Mouse (Mus musculus) myocyte (in vitro differentiated cells): ENCODE measurements around the gene Tuba1c. TPM values are rescaled to one million over a fixed set of nuclear protein-coding genes. Genes with fewer than 3 reads are reported as not detected.

Experiments
- H3K27me3 ChIP-seq: one replicate; pipeline ENCODE4 v1.6.1; 2011; ENCODE audit not compliant: control insufficient read depth, insufficient read depth, insufficient read length
- H3K36me3 ChIP-seq: one replicate; pipeline ENCODE4 v1.6.1; 2011; ENCODE audit not compliant: control insufficient read depth, insufficient read depth
- H3K4me2 ChIP-seq: one replicate; pipeline ENCODE4 v1.6.1; 2011; ENCODE audit warnings: low read depth, control low read depth
- H3K4me3 ChIP-seq: one replicate; pipeline ENCODE4 v1.5.1; 2011; ENCODE audit warnings: mild to moderate bottlenecking, control low read depth, moderate library complexity
- H3K79me2 ChIP-seq: one replicate; pipeline ENCODE4 v1.6.1; 2011; ENCODE audit not compliant: control insufficient read depth, insufficient read depth
- H3ac ChIP-seq: one replicate; pipeline ENCODE4 v1.6.1; 2011; ENCODE audit not compliant: control insufficient read depth, insufficient read length
- CEBPB ChIP-seq: IDR thresholded peaks from 2 replicates; pipeline ENCODE4 v1.6.1; 2011; ENCODE audit warnings: mild to moderate bottlenecking, moderate library complexity; ENCODE audit not compliant: poor library complexity, insufficient read depth, severe bottlenecking
- E2F4 ChIP-seq: IDR thresholded peaks from one replicate; pipeline ENCODE4 v1.6.1; 2011; ENCODE audit warnings: mild to moderate bottlenecking, control low read depth, moderate library complexity; ENCODE audit not compliant: insufficient read depth
- MAX ChIP-seq: IDR thresholded peaks from one replicate; pipeline ENCODE4 v1.6.1; 2011; ENCODE audit warnings: low read depth, mild to moderate bottlenecking, control low read depth
- MYOD1 ChIP-seq, 3 experiments: IDR thresholded peaks; one replicate each; pipeline ENCODE4 v1.6.1; 2011; ENCODE audit warnings: control low read depth in 2 of 3, low read depth in 2 of 3, mild to moderate bottlenecking in 2 of 3, moderate library complexity in 1 of 3; ENCODE audit not compliant: insufficient read length in 2 of 3, control insufficient read depth in 1 of 3
- MYOG ChIP-seq, 3 experiments: IDR thresholded peaks; one replicate each; pipeline ENCODE4 v1.6.1; 2011; ENCODE audit warnings: control low read depth in 2 of 3, low read depth in 2 of 3, mild to moderate bottlenecking in 2 of 3; ENCODE audit not compliant: insufficient read length in 2 of 3, control insufficient read depth in 1 of 3, insufficient read depth in 1 of 3
- POLR2A ChIP-seq: IDR thresholded peaks from one replicate; pipeline ENCODE4 v1.6.1; 2011; ENCODE audit warnings: low read depth, mild to moderate bottlenecking, control low read depth, moderate library complexity; ENCODE audit not compliant: insufficient read length
- POLR2AphosphoS2 ChIP-seq: IDR thresholded peaks from one replicate; pipeline ENCODE4 v1.6.1; 2011; ENCODE audit warnings: low read depth, control low read depth; ENCODE audit not compliant: insufficient read length
- REST ChIP-seq: IDR thresholded peaks from one replicate; pipeline ENCODE4 v1.6.1; 2011; ENCODE audit warnings: mild to moderate bottlenecking, control low read depth, moderate library complexity; ENCODE audit not compliant: insufficient read depth, insufficient read length
- SRF ChIP-seq: IDR thresholded peaks from one replicate; pipeline ENCODE4 v1.6.1; 2011; ENCODE audit warnings: low read depth; ENCODE audit not compliant: control insufficient read depth, insufficient read length
- TCF12 ChIP-seq: IDR thresholded peaks from one replicate; pipeline ENCODE4 v1.6.1; 2011; ENCODE audit warnings: mild to moderate bottlenecking, control low read depth; ENCODE audit not compliant: poor library complexity, insufficient read depth, severe bottlenecking
- TCF3 ChIP-seq: IDR thresholded peaks from one replicate; pipeline ENCODE4 v1.6.1; 2011; ENCODE audit warnings: low read depth, control low read depth; ENCODE audit not compliant: insufficient read length
- USF1 ChIP-seq: IDR thresholded peaks from one replicate; pipeline ENCODE4 v1.6.1; 2011; ENCODE audit warnings: low read depth, mild to moderate bottlenecking, control low read depth, moderate library complexity
- polyA plus RNA-seq: library from polyadenylated mRNA; unstranded; fragments of >200 nt; fragmentation: generic; extraction: Trizol; gene quantifications from one replicate; pipeline ENCODE4 v1.2.1, GENCODE M21; 2012; ENCODE audit warnings: missing spikeins

Gene Tuba1c
- polyA plus RNA-seq, 1 experiment, result 462 TPM

DNA sequence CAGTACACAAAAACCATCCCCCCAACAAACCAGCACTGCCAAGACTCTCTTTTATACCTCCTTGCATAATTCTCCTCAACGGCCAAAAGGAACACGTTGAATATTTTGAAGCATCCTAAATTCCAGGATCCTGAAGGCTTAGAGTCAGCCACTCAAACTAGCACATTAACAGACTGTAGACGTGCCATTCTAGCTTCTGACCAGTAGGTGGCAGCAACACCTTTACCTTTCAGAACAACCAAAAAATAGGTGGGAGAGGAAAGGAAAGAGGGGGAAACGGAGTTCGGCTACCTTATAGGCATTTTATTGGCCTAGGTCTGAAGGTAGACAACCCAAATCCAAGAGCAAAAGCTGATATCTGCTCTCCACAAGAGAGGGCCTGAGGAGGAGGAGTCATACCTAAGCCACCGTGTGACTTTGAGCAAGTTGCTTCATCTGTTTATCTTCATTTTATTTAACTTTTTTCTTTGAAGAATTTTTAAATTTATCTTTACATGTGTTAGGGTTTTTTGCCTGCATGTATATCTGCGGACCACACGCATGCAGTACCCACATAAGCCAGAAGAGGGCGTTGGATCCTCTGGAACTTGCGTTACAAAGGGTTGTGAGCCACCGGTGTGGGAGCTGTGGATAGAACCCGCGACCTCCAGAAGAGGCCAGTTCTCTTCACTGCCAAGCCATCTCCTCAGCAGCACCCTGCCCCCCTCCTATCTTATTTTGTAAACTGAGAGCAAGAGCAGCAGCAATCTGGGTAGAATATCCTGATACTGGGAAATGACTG, 20.0 kb downstream of the Tuba1c start:
- Histone ChIP-seq H3K4me3 (no peak overlapping the region), H3K79me2 (no peaks in the 10 kb centered on the region), H3K4me2 (peak overlapping the region; percentile 26), H3K27me3 (no peaks in the 10 kb centered on the region), H3K36me3 (no peaks in the 10 kb centered on the region), H3ac (no peak overlapping the region)
- TF ChIP-seq POLR2AphosphoS2 (no peak), MAX (no peak), TCF3 (no peak), TCF12 (no peak), MYOD1 (IDR thresholded peaks at IDR 0.05; ENCODE audit: control insufficient read depth in 1 of 3, insufficient read length in 2 of 3, low read depth in 2 of 3) (no peak), SRF (no peak), E2F4 (no peak), CEBPB (no peak), REST (no peak), POLR2A (no peak), USF1 (no peak), MYOG (IDR thresholded peaks at IDR 0.05; ENCODE audit: control insufficient read depth in 1 of 3, insufficient read depth in 1 of 3, insufficient read length in 2 of 3, low read depth in 2 of 3) (no peak)

DNA sequence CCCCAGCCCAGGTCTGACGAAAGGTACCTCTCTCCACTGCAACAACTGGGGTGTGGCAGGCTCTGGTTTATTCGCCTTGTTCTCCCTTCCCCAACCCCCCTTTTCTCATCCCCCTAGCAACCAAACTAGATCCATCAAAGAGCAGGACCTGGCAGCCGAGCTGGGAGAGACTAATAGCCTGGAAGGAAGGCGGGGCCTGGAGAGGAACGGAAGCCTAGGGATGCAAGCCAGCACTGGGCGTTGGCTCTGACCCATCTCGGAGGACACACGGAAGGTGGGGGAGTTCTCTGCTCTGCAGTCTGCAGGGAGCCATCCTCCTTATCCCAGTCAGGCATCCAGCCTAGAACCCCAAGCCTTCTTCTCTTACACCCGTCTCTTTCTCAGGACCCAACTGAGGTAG, 23.7 kb downstream of the Tuba1c start:
- TF ChIP-seq MAX (no peak), USF1 (no peak), TCF3 (no peak), SRF (no peak), CEBPB (no peak), REST (no peak), E2F4 (no peak), MYOD1 (IDR thresholded peaks at IDR 0.05; ENCODE audit: control insufficient read depth in 1 of 3, insufficient read length in 2 of 3, low read depth in 2 of 3) (no peak), TCF12 (no peak), MYOG (IDR thresholded peaks at IDR 0.05; ENCODE audit: control insufficient read depth in 1 of 3, insufficient read depth in 1 of 3, insufficient read length in 2 of 3, low read depth in 2 of 3) (no peak), POLR2AphosphoS2 (no peak)
- Histone ChIP-seq H3K79me2 (no peaks in the 10 kb centered on the region), H3K36me3 (no peaks in the 10 kb centered on the region), H3K27me3 (peaks cover 30% of the 10 kb centered on the region), H3K4me3 (no peak overlapping the region), H3K4me2 (no peak overlapping the region), H3ac (no peak overlapping the region)

DNA sequence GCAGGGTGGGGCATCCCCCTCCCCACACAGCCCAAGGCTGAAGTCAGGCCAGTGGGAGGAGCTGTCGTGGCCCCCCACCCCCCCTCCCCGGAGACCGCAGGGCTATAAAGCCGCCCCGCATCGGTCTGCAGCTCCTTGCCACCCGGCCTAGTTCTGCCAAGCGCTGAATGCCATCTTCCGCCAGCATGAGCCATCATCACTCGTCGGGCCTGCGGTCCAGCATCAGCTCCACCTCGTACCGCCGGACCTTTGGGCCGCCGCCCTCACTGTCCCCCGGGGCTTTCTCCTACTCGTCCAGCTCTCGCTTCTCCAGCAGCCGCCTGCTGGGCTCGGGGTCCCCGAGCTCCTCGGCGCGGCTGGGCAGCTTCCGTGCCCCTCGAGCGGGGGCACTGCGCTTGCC, 25.3 kb downstream of the Tuba1c start, which contains the start of gene Prph:
Gene Prph (plus strand): TSS at position 135 of the 400 bp plus-strand sequence.
- Histone ChIP-seq H3K4me2 (peak within 1 kb of the TSS; percentile 85), H3K79me2 (no peaks in the 10 kb centered on the region), H3K36me3 (no peaks in the 10 kb centered on the region), H3ac (no peak within 1 kb of the TSS), H3K27me3 (peaks cover 36% of the 10 kb centered on the region), H3K4me3 (peak within 1 kb of the TSS; percentile 6)
- TF ChIP-seq TCF12 (no peak), TCF3 (no peak), MYOG (IDR thresholded peaks at IDR 0.05; ENCODE audit: control insufficient read depth in 1 of 3, insufficient read depth in 1 of 3, insufficient read length in 2 of 3, low read depth in 2 of 3) (no peak), USF1 (no peak), REST (no peak), E2F4 (no peak), POLR2AphosphoS2 (no peak), MAX (no peak), POLR2A (no peak), SRF (no peak), MYOD1 (IDR thresholded peaks at IDR 0.05; ENCODE audit: control insufficient read depth in 1 of 3, insufficient read length in 2 of 3, low read depth in 2 of 3) (no peak), CEBPB (no peak)

DNA sequence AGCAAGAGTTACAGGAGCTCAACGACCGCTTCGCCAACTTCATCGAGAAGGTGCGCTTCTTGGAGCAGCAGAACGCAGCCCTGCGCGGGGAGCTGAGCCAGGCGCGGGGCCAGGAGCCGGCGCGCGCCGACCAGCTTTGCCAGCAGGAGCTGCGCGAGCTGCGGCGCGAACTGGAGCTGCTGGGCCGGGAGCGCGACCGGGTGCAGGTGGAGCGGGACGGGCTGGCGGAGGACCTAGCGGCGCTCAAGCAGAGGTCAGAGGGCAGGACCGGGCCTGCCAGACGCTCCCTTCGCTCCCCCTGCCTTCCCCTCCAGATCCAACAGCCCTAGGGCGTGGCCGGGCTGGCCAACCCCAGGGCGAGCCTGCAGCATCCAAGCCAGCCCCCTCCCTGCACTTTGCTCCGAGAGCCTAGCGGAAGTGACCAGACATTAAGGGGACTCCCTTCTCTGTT, 25.8 kb downstream of the Tuba1c start:
- Histone ChIP-seq H3K27me3 (peaks cover 39% of the 10 kb centered on the region), H3K36me3 (no peaks in the 10 kb centered on the region)
- no peak for TF ChIP-seq POLR2A
- TF ChIP-seq REST, result no peak
- TF ChIP-seq MYOD1 (IDR thresholded peaks at IDR 0.05; ENCODE audit: control insufficient read depth in 1 of 3, insufficient read length in 2 of 3, low read depth in 2 of 3), result no peak
- TF ChIP-seq POLR2AphosphoS2, result no peak
- TF ChIP-seq E2F4, result no peak

More for the DNA sequence above, 25.8 kb downstream of the Tuba1c start:
- no peaks in the 10 kb centered on the region for H3K79me2 ChIP-seq
- H3K4me3 ChIP-seq, result peak overlapping the region; percentile 6
- no peak overlapping the region for H3ac ChIP-seq
- H3K4me2 ChIP-seq, result peak overlapping the region; percentile 85
